Mouse (Mus musculus) neural tube, embryonic 15.5 days (tissue): Measurements from ENCODE around the gene Bend5. TPM values are rescaled to one million over a fixed set of nuclear protein-coding genes. Genes with fewer than 3 reads are reported as not detected.
A peak's percentile ranks its signal among the peaks of the same experiment; 100 is the strongest.

Source experiments
- ATAC-seq: fragments of 200-750 bp; cut with Nextera tagmentation; 2 replicates; pipeline ENCODE4 v1.8.0; 2017; ENCODE audit warnings: mild to moderate bottlenecking, moderate TSS enrichment, moderate library complexity; ENCODE audit not compliant: low FRiP score
- H3K27ac ChIP-seq: fragments of 300-500 bp; sonication (generic); replicated peaks from 2 replicates; pipeline ENCODE4 v1.5.1; 2015; ENCODE audit warnings: mild to moderate bottlenecking, inconsistent platforms
- H3K27me3 ChIP-seq: fragments of 300-500 bp; sonication (generic); replicated peaks from 2 replicates; pipeline ENCODE4 v1.6.1; 2015; ENCODE audit warnings: inconsistent platforms
- H3K36me3 ChIP-seq: fragments of 300-500 bp; sonication (generic); 2 replicates; pipeline ENCODE4 v1.6.1; 2015; ENCODE audit warnings: inconsistent platforms
- H3K4me1 ChIP-seq: fragments of 300-500 bp; sonication (generic); 2 replicates; pipeline ENCODE4 v1.6.1; 2015; ENCODE audit warnings: inconsistent platforms
- H3K4me2 ChIP-seq: fragments of 300-500 bp; sonication (generic); 2 replicates; pipeline ENCODE4 v1.6.1; 2015; ENCODE audit warnings: inconsistent platforms, mild to moderate bottlenecking, moderate library complexity
- H3K4me3 ChIP-seq: fragments of 300-500 bp; sonication (generic); replicated peaks from 2 replicates; pipeline ENCODE4 v1.5.1; 2015; ENCODE audit warnings: mild to moderate bottlenecking, inconsistent platforms
- H3K9ac ChIP-seq: fragments of 300-500 bp; sonication (generic); replicated peaks from 2 replicates; pipeline ENCODE4 v1.6.1; 2015; ENCODE audit warnings: mild to moderate bottlenecking, inconsistent platforms
- H3K9me3 ChIP-seq: fragments of 300-500 bp; sonication (generic); replicated peaks from 2 replicates; pipeline ENCODE4 v1.6.1; 2016; ENCODE audit warnings: inconsistent platforms
- WGBS: fragments of 180-500 bp; shearing (Covaris S2); methylation state at CpG from one replicate; pipeline ENCODE4 v1.1.7; 2015; ENCODE audit warnings: mixed read lengths; 5-methylcytosine and 5-hydroxymethylcytosine counted together
- polyA plus RNA-seq: library from polyadenylated mRNA; unstranded; fragments of >200 nt; fragmentation: Nextera tagmentation; extraction: Ambion mirVana; gene quantifications from 2 replicates; pipeline ENCODE4 v1.2.1, GENCODE M21; 2015

Gene Bend5
- polyA plus RNA-seq, 1 experiment from 2014 or later = 55.3 TPM

- H3K27ac ChIP-seq = peak overlapping the region; percentile 71; the same call in 1 of the 2 replicates
- no peaks in the 10 kb centered on the region for H3K9me3 ChIP-seq
- no peak overlapping the region for H3K4me3 ChIP-seq
- ATAC-seq = peak; percentile 8; the same call in 1 of the 2 replicates
- H3K27me3 ChIP-seq = no peaks in the 10 kb centered on the region
- H3K36me3 ChIP-seq = peaks cover 2% of the 10 kb centered on the region; the same call in 1 of the 2 replicates
- 62% methylated on average over 1 of the region's 1 CpGs for WGBS
- H3K4me1 ChIP-seq = peaks cover 36% of the 10 kb centered on the region
- H3K9ac ChIP-seq = no peak overlapping the region
- H3K4me2 ChIP-seq = no peak overlapping the region
Measured at GRCm38 (mm10) chr4:111442435-111443238, 27.8 kb downstream of the Bend5 start.

- 35% methylated on average over 10 of the region's 10 CpGs for WGBS
- peak overlapping the region; percentile 71 for H3K27ac ChIP-seq
- H3K9ac ChIP-seq = no peak overlapping the region
- ATAC-seq = peak; percentile 22
- no peaks in the 10 kb centered on the region; the same call in 1 of the 2 replicates for H3K36me3 ChIP-seq
- no peaks in the 10 kb centered on the region for H3K27me3 ChIP-seq
- no peak overlapping the region for H3K4me3 ChIP-seq
- H3K9me3 ChIP-seq = no peaks in the 10 kb centered on the region
- no peak overlapping the region for H3K4me2 ChIP-seq
- peaks cover 35% of the 10 kb centered on the region for H3K4me1 ChIP-seq
Measured at GRCm38 (mm10) chr4:111443906-111444615, 29.3 kb downstream of the Bend5 start.

DNA sequence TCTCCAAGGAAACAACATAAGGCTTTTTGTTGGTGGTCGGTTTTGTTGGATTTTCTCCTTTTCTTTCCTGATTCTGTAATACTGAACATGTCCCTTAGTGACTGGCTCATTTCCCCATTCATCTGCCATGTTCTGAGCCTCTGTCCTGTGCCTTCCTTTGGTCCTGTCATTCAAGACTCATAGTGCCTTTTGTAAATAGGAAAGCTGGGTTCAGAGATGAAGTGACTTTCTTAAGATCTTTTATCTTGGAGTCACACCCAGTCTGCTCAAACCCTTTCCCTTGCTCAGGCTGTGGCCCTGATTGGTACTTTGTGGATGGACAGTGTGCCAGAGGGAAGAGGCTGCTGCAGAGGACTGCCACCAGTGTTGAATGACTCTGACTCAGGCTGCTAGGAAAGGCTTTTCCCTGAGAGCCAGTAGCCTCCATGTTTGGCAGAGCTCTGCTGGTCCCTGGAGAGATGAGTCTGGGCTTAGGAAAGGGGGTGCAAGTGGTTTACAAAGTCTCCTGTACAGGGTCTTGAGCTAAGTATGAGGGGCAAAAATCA is 29.9 kb downstream of the Bend5 start:
- H3K27me3 ChIP-seq = no peaks in the 10 kb centered on the region
- no peaks in the 10 kb centered on the region for H3K9me3 ChIP-seq
- H3K4me1 ChIP-seq = peaks cover 35% of the 10 kb centered on the region
- H3K36me3 ChIP-seq = peaks cover 4% of the 10 kb centered on the region
- no peak overlapping the region for H3K4me3 ChIP-seq
- H3K4me2 ChIP-seq = no peak overlapping the region
- no peak overlapping the region for H3K9ac ChIP-seq
- peak; percentile 76 for ATAC-seq
- 8% methylated on average over 1 of the region's 1 CpGs for WGBS
- peak overlapping the region; percentile 71; the same call in 1 of the 2 replicates for H3K27ac ChIP-seq

DNA sequence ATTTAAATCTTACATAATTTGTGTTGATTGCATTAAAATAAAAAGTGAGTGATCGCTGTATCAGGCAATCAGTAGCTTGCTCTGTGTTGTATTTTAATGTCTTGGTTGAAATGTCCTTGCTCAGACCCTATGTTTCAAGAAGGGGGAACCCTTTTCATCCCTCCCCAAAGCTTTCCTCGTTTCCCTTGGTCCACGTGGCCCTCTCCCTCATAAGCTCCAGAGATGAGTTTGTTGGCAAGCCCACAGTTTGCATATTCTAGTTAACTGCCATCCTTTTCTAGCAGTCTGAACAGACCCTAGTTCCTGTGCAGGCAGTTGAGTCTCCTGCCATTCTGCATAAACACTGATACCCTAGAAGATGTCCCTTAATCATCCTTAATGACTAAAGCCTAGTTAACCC is 33.1 kb downstream of the Bend5 start:
- no peak for ATAC-seq
- Histone ChIP-seq H3K9ac (no peak overlapping the region), H3K4me3 (no peak overlapping the region), H3K4me1 (peaks cover 20% of the 10 kb centered on the region), H3K36me3 (peaks cover 9% of the 10 kb centered on the region), H3K9me3 (no peaks in the 10 kb centered on the region), H3K27me3 (no peaks in the 10 kb centered on the region), H3K4me2 (no peak overlapping the region), H3K27ac (no peak overlapping the region)
- 81% methylated on average over 3 of the region's 3 CpGs for WGBS

- Histone ChIP-seq H3K9me3 (no peaks in the 10 kb centered on the region), H3K4me3 (no peak overlapping the region), H3K4me2 (no peak overlapping the region), H3K27me3 (no peaks in the 10 kb centered on the region), H3K4me1 (peaks cover 13% of the 10 kb centered on the region), H3K36me3 (peaks cover 9% of the 10 kb centered on the region), H3K27ac (no peak overlapping the region), H3K9ac (no peak overlapping the region)
- no peak for ATAC-seq
- 96% methylated on average over 4 of the region's 4 CpGs for WGBS
Measured at GRCm38 (mm10) chr4:111448586-111448985, 33.8 kb downstream of the Bend5 start.

DNA sequence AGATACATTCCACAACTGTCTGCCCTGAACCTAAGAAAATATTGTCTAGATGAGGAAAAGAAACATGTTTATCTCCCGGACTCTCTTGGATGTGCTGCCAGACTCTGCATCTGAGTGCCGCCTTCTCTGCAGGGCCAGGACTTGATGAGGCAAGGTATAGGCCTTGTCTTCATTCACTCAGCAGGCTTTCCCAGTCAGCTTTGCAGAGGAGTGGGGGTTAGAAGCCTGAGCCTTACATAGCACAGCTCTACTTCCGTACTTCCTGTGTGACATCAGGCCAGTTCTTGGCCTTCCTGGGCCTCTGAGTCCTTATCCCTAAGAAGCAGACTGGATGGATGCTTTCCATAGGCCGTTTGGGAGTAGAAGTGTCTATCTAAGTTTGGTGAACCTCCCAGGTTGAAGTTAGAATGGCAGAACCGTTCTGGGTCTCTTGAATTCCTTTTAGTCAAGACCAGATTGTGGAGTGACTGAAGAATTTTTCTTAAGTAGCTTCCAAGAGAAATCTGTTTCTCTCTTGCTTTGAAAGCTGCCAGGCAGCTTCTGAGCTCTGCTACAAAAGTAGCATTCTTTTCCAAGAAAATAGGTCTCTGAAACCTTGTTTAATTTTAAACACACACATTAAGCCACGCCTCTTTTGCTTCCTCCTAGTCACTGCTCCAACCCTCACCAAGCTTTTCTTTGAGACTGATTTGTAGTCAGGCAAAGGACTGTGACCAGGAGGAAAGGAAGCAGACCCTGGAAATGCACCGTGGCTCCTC is 34.8 kb downstream of the Bend5 start:
- H3K9me3 ChIP-seq = no peaks in the 10 kb centered on the region
- no peak overlapping the region for H3K4me2 ChIP-seq
- no peaks in the 10 kb centered on the region for H3K27me3 ChIP-seq
- no peak overlapping the region for H3K27ac ChIP-seq
- no peak for ATAC-seq
- H3K36me3 ChIP-seq = peaks cover 14% of the 10 kb centered on the region
- no peak overlapping the region for H3K4me3 ChIP-seq
- peaks cover 5% of the 10 kb centered on the region for H3K4me1 ChIP-seq
- WGBS = 74% methylated on average over 7 of the region's 7 CpGs
- H3K9ac ChIP-seq = no peak overlapping the region

- 0 out of 2 replicates have a peak, but pooled peaks have one; percentile 28 for ATAC-seq
- peaks cover 28% of the 10 kb centered on the region for H3K36me3 ChIP-seq
- H3K4me3 ChIP-seq = no peak overlapping the region
- H3K27ac ChIP-seq = no peak overlapping the region
- H3K27me3 ChIP-seq = no peaks in the 10 kb centered on the region
- no peaks in the 10 kb centered on the region for H3K9me3 ChIP-seq
- H3K4me1 ChIP-seq = peaks cover under 1% of the 10 kb centered on the region; the same call in 1 of the 2 replicates
- no peak overlapping the region for H3K4me2 ChIP-seq
- WGBS = 79% methylated on average over 7 of the region's 7 CpGs
- no peak overlapping the region for H3K9ac ChIP-seq
Measured at GRCm38 (mm10) chr4:111451283-111451918, 36.6 kb downstream of the Bend5 start.

- H3K4me2 ChIP-seq = no peak overlapping the region
- no peak overlapping the region for H3K9ac ChIP-seq
- no peaks in the 10 kb centered on the region for H3K9me3 ChIP-seq
- no peak overlapping the region for H3K4me3 ChIP-seq
- H3K4me1 ChIP-seq = peaks cover 8% of the 10 kb centered on the region
- peaks cover 28% of the 10 kb centered on the region for H3K36me3 ChIP-seq
- no peak overlapping the region for H3K27ac ChIP-seq
- H3K27me3 ChIP-seq = no peaks in the 10 kb centered on the region
- 0 out of 2 replicates have a peak, but pooled peaks have one; percentile 12 for ATAC-seq
- WGBS = 90% methylated on average over 5 of the region's 5 CpGs
Measured at GRCm38 (mm10) chr4:111452192-111452591, 37.4 kb downstream of the Bend5 start.

DNA sequence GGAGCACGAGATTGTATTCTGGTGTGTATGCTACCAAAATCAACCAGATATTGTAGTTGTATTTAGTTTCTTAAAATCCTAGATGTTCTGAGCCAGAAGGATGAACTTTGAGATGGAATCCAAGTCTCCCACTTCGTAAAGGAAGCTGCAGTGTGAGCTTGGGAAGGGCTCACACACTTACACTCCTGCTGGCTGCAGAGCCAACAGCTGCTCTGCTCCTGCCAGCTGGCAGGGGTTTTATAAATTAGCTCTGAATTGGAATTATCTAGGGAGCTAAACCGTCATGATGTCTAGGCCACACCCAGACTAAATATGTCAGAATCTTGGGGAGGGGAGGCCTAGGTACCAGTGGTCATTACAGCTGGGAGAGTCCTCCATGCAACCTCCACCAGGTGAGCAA is 38.5 kb downstream of the Bend5 start:
- peaks cover 19% of the 10 kb centered on the region for H3K4me1 ChIP-seq
- no peak overlapping the region for H3K27ac ChIP-seq
- WGBS = 60% methylated on average over 3 of the region's 3 CpGs
- H3K9ac ChIP-seq = no peak overlapping the region
- H3K27me3 ChIP-seq = no peaks in the 10 kb centered on the region
- H3K9me3 ChIP-seq = no peaks in the 10 kb centered on the region
- H3K4me3 ChIP-seq = no peak overlapping the region
- peaks cover 28% of the 10 kb centered on the region for H3K36me3 ChIP-seq
- no peak overlapping the region for H3K4me2 ChIP-seq
- no peak for ATAC-seq

DNA sequence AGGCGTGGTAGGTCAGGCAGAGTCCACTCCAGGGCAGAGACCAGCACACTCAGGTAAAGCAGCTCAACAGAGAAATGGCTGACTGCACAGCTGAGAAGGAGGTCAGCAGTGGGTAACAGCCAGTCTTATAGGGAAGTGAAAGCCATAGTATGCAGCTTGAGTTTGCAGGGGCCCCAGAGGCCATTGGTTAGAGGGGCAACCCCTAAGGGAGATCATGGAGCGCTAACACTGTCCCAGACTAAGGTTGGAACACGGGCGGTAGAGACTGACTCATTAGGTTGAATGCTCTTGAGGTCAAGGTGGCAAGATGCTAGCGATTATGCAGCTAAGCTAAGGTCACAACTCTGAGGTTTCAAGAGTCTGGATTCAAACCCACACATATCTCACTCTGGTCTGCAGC is 40.8 kb downstream of the Bend5 start:
- ATAC-seq = no peak
- no peak overlapping the region for H3K4me3 ChIP-seq
- H3K9ac ChIP-seq = no peak overlapping the region
- peaks cover 23% of the 10 kb centered on the region for H3K36me3 ChIP-seq
- 87% methylated on average over 5 of the region's 5 CpGs for WGBS
- H3K9me3 ChIP-seq = no peaks in the 10 kb centered on the region
- H3K4me1 ChIP-seq = peaks cover 23% of the 10 kb centered on the region
- H3K4me2 ChIP-seq = no peak overlapping the region
- H3K27ac ChIP-seq = no peak overlapping the region
- no peaks in the 10 kb centered on the region for H3K27me3 ChIP-seq

DNA sequence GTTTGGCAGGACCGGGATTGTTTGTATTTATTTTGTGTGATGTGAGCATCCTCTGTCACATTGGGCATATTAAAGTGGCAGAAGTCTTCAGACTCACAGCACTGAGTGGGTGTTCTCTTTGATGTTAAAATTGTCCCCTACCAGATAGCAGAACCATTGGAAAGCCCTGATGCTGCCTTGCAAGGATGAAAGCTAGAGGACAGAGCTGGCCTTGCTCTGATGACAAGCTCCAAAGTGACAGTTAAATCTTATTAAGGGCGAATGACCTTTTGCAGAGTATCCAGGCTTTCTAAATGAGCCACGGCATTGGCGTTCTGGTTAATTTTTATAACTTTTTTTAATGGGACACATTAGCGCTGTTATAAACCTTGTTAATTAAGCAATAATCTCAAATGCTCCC is 42.8 kb downstream of the Bend5 start:
- H3K36me3 ChIP-seq = peaks cover 23% of the 10 kb centered on the region
- peaks cover 23% of the 10 kb centered on the region for H3K4me1 ChIP-seq
- H3K4me3 ChIP-seq = no peak overlapping the region
- WGBS = 47% methylated on average over 5 of the region's 5 CpGs
- H3K27me3 ChIP-seq = no peaks in the 10 kb centered on the region
- no peak; the same call in 1 of the 2 replicates for ATAC-seq
- no peak overlapping the region for H3K9ac ChIP-seq
- H3K27ac ChIP-seq = peak overlapping the region; percentile 41; the same call in 1 of the 2 replicates
- no peaks in the 10 kb centered on the region for H3K9me3 ChIP-seq
- H3K4me2 ChIP-seq = no peak overlapping the region
